Mouse (Mus musculus) heart, postnatal 0 days (tissue): Measurements from ENCODE around the gene Efna4.

ENCODE experiments used
- CTCF ChIP-seq: IDR thresholded peaks from 2 replicates; pipeline ENCODE4 v1.5.1; 2016; ENCODE audit warnings: antibody characterized with exemption, control low read depth, low read depth
- EP300 ChIP-seq: IDR thresholded peaks from 2 replicates; pipeline ENCODE4 v1.6.1; 2016; ENCODE audit warnings: antibody characterized with exemption, low read depth

- TF ChIP-seq EP300, result no peak
- TF ChIP-seq CTCF, result no peak
Observed at GRCm38 (mm10) chr3:89305551-89306325, 32.1 kb downstream of the Efna4 start.
